Mouse (Mus musculus): ENCODE data around the gene Vmp1. TPM values are rescaled to one million over a fixed set of nuclear protein-coding genes. Genes with fewer than 3 reads are reported as not detected.
A peak's percentile ranks its signal among the peaks of the same experiment; 100 is the strongest.

Gene Vmp1
- polyA plus RNA-seq, 1 experiment, result not detected

DNA sequence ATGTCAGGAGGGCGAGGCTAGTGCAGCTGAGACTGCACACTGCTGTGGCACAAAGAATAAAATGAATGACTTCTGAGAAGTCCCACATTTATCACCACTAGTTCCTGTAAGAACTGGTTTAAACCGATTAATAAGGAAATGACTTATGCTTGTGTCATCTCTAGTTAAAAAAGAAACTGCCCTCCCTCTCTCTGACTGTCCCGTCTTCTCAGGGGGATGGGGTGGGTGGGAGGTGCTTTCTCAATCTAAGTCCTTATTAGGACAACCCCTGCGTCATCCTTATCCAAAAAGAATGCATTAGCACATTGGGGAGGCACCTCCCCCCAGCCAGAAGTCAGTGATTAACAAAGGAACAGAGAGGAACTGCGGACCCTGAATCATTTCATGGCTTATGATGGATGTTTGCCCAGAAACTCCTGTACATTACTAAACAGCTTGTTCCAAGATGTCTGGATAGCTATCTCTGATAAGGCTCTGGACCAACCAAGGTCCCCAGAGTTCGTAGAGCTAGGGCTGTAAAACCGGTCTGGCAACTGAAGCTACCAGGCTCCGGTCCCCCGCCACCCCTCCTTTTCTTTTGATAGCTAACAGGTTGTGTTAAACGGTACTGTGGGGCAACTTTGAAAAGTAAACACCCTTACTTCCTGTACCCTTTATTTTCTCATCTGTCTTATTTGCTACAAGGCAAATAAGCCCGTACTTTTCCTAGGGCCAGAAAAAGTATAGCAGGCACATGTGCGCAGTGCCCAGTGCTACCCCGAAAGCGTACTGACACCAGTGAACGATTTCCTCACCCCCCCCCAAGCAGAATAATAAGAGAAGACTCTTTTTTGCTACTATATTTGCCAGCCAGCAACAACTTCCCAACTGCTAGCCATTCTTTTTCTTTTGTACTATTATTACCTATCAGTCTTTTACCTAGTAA is 96.5 kb downstream of the Vmp1 start:
- TF ChIP-seq POLR2A (IDR thresholded peaks at IDR 0.05; ENCODE audit: insufficient read depth, low read depth, low read length), result no peak
- no peak for TF ChIP-seq CTCF (IDR thresholded peaks at IDR 0.05; ENCODE audit: insufficient read depth, low read depth, low read length)
- 28% methylated on average over 15 of the region's 15 CpGs for WGBS
- H3K4me3 ChIP-seq (ENCODE audit: insufficient read depth, low read depth, low read length), result no peak overlapping the region

DNA sequence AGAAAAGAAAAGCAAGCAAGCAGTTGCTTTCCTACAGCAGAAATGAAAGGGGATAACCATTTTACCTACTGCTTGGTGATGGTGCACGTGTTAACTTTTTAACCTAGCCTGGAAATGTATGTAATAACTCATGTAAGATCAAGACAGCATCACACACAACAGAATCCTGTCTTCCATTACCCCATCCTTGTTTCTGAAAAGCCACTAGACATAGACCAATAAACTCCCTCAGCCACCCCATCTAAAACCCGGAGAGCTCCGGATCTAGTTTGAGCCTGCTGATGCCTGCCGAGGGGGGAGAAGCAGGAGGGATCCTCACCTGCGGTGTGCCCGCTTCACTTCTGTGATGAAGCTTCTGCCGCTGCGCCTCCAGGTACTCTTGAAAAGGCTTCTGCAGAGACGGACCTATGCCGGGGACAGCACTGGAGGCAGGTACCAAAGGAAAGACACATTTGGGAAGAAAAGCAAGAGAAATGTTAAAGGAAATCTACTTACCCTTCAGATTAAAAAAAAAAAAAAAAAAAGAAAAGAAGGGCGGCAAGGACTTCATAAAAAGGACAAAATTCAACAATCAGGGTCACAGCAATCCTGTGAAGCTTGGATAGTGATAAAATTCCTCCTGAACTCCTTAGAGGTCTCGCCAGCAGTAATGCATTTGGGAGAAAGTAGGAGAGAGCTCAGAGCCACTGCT is 97.3 kb downstream of the Vmp1 start:
- Histone ChIP-seq H3K4me1 (ENCODE audit: control insufficient read depth, insufficient read depth, low read length) (peaks cover 8% of the 10 kb centered on the region; the same call in 1 of the 2 replicates), H3K4me3 (ENCODE audit: insufficient read depth, low read depth, low read length) (peak overlapping the region; percentile 3; the same call in 1 of the 2 replicates), H3K27ac (ENCODE audit: insufficient read depth, low read depth, low read length) (no peak overlapping the region)
- TF ChIP-seq POLR2A (IDR thresholded peaks at IDR 0.05; ENCODE audit: insufficient read depth, low read depth, low read length) (no peak), CTCF (IDR thresholded peaks at IDR 0.05; ENCODE audit: insufficient read depth, low read depth, low read length) (no peak)
- 42% methylated on average over 12 of the region's 12 CpGs for WGBS

More for the DNA sequence above, 96.5 kb downstream of the Vmp1 start:
- H3K4me1 ChIP-seq (ENCODE audit: control insufficient read depth, insufficient read depth, low read length), result peaks cover 8% of the 10 kb centered on the region; the same call in 1 of the 2 replicates
- H3K27ac ChIP-seq (ENCODE audit: insufficient read depth, low read depth, low read length), result no peak overlapping the region

DNA sequence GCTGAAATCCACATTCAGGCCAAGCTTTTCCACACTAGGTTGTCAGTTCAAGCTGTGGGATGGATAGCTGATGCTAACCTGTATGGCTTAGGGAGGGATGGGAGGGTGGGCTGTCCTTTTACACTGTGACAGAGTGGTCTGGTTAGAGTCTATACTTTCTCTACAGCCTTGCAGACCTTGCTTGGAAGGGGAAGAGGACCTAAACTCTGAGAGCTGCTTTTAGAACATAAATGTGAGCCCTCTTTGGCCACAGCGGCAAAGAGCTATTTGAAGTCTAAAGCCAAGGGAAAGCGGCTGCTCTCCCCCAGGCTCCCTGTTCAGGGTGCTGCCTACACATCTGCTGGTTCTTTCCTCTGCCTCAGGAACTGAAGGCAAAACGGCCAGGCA is 98.0 kb downstream of the Vmp1 start:
- 42% methylated on average over 3 of the region's 3 CpGs for WGBS
- TF ChIP-seq POLR2A (IDR thresholded peaks at IDR 0.05; ENCODE audit: insufficient read depth, low read depth, low read length), result no peak
- TF ChIP-seq CTCF (IDR thresholded peaks at IDR 0.05; ENCODE audit: insufficient read depth, low read depth, low read length), result no peak
- Histone ChIP-seq H3K27ac (ENCODE audit: insufficient read depth, low read depth, low read length) (no peak overlapping the region), H3K4me1 (ENCODE audit: control insufficient read depth, insufficient read depth, low read length) (peaks cover 8% of the 10 kb centered on the region; the same call in 1 of the 2 replicates), H3K4me3 (ENCODE audit: insufficient read depth, low read depth, low read length) (no peak overlapping the region)

DNA sequence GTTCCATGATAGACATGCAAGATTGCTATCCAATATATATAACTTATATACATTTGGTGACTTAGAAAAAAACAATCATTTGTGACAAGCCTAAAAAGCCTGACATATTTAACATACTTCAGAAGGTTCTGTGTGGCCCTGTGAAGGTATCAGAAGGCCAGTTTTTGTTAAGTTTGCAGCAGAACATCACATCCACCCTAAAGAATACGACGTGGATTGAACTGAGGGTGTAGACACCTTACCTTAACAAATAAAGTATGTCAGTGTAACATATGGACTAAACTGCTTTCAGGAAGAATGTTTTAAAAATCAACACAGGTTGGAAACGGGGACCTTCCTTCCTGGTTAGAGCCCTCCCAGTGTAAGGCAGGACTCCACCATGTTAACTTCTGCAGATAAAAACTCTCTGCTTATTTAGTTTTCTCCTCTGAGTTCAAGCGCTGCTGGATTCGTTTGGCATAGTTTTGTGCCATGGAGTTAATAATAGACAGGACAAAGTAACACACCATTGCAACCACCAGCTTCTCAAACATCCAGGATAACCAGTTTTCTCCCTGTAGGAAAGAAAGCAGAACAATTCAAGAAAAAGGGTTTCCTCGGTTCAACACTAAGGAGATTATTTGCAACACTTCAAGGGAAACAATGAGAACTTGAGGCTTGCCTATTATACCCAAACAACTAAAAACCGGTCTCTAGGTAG is 98.6 kb downstream of the Vmp1 start:
- Histone ChIP-seq H3K4me3 (ENCODE audit: insufficient read depth, low read depth, low read length) (no peak overlapping the region), H3K27ac (ENCODE audit: insufficient read depth, low read depth, low read length) (no peak overlapping the region; the same call in 1 of the 2 replicates), H3K4me1 (ENCODE audit: control insufficient read depth, insufficient read depth, low read length) (peaks cover 7% of the 10 kb centered on the region; the same call in 1 of the 2 replicates)
- 67% methylated on average over 7 of the region's 7 CpGs for WGBS
- TF ChIP-seq POLR2A (IDR thresholded peaks at IDR 0.05; ENCODE audit: insufficient read depth, low read depth, low read length) (no peak), CTCF (IDR thresholded peaks at IDR 0.05; ENCODE audit: insufficient read depth, low read depth, low read length) (no peak)

DNA sequence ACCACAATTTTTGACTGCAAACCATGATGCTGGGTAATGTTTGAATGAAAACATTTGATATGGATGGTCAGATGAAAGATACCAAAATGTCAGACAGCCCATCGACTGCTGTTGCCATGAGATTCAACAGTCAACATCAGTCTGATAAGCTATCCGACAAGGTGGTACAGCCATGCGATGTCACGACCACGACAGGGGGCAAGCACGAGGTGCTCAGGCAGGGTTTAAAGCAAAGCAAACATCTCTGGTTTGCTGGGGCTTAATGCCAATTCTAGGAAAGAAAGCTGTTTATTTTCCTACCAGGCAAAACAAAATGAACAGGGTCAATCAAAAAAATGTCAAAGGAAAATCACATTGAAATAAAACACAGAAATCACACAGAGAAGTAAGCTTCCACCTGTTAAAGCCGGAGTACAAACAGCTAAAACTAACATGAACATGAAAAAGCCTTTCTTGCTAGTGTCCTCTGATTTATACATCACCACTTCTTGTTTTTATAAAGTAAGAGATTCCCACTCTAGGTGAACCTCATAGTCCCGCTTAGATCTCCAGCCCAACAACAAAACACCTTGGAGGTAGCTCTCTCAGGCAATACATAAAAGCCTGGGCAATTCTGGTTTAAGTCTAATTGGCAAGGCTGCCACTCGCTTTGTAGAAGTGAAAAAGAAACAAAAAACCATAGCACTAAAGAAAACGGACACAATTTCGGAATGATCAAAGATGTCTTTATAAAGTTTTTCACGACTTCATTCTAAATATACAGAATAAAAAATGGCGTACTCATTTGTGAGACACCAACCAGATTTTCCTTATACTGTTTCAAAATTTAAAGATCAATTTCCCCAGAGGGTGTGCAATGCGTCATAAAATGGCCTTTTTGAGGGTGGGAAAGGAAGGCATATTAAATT is 99.4 kb downstream of the Vmp1 start:
- TF ChIP-seq CTCF (IDR thresholded peaks at IDR 0.05; ENCODE audit: insufficient read depth, low read depth, low read length), result no peak
- TF ChIP-seq POLR2A (IDR thresholded peaks at IDR 0.05; ENCODE audit: insufficient read depth, low read depth, low read length), result no peak
- H3K4me3 ChIP-seq (ENCODE audit: insufficient read depth, low read depth, low read length), result no peak overlapping the region
- 87% methylated on average over 14 of the region's 14 CpGs for WGBS
- peaks cover 6% of the 10 kb centered on the region; the same call in 1 of the 2 replicates for H3K4me1 ChIP-seq (ENCODE audit: control insufficient read depth, insufficient read depth, low read length)
- no peak overlapping the region for H3K27ac ChIP-seq (ENCODE audit: insufficient read depth, low read depth, low read length)

DNA sequence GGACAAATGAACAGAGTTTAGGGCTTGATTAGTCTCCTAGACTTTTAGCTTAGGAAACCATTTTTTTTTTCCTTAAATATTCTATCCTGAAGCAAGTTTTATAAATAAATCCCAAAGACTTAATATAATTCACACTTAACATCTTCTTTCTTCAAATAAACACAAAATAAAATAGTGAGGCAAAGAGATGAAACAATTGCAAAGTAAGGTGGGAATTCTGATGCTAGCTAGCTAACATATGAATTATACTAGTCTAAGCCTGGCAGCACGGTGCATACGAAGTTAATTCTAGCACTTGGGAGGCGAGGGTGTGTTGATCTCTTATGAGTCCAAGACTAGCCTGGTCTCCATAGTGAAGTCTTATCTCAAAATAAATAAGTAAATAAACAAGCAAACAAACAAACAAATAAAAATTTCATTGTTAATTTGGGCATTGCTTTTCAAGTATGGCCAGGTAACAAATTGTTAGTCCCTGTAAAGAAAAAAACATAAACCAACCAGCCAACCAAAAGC is 100.3 kb downstream of the Vmp1 start:
- H3K4me3 ChIP-seq (ENCODE audit: insufficient read depth, low read depth, low read length), result no peak overlapping the region
- WGBS, result 92% methylated on average over 3 of the region's 3 CpGs

DNA sequence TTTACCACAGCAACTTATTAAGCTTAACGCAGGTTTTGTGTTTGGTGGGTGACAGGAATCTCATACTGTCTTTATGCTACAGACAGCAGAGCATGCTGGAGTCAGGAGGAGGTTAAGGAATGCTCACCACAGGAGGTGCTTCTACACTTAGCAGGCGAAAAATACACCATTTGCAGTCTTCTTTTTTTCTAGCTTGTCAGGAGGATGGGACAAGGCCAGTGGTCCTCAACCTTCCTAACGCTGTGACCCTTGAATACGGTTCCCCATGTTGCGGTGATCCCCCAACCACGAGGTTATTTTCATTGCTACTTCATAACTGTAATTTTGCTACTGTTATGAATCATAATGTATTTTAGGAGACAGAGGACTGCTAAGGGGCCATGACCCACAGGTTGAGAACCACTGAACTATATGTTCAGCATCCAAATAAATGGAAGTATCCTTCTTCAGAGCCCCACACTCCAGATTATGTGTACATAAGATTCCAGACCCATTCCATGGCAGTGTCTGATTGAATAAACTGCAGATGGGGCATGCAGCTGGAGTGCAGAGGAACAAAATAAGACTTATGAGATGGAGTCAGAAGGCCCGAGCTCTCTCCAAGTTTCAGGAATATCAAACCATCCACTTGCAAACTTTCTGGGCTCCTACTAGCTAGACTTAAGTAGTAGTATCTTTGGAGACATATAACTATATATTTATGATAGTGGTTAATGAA is 100.9 kb downstream of the Vmp1 start:
- no peak overlapping the region for H3K27ac ChIP-seq (ENCODE audit: insufficient read depth, low read depth, low read length)
- WGBS, result 92% methylated on average over 7 of the region's 7 CpGs

More for the DNA sequence above, 100.3 kb downstream of the Vmp1 start:
- Histone ChIP-seq H3K4me1 (ENCODE audit: control insufficient read depth, insufficient read depth, low read length) (peaks cover 10% of the 10 kb centered on the region; the same call in 1 of the 2 replicates), H3K27ac (ENCODE audit: insufficient read depth, low read depth, low read length) (no peak overlapping the region)
- TF ChIP-seq POLR2A (IDR thresholded peaks at IDR 0.05; ENCODE audit: insufficient read depth, low read depth, low read length), result no peak
- TF ChIP-seq CTCF (IDR thresholded peaks at IDR 0.05; ENCODE audit: insufficient read depth, low read depth, low read length), result no peak

More for the DNA sequence above, 100.9 kb downstream of the Vmp1 start:
- TF ChIP-seq POLR2A (IDR thresholded peaks at IDR 0.05; ENCODE audit: insufficient read depth, low read depth, low read length) (no peak), CTCF (IDR thresholded peaks at IDR 0.05; ENCODE audit: insufficient read depth, low read depth, low read length) (no peak)
- H3K4me1 ChIP-seq (ENCODE audit: control insufficient read depth, insufficient read depth, low read length), result peaks cover 8% of the 10 kb centered on the region; the same call in 1 of the 2 replicates
- H3K4me3 ChIP-seq (ENCODE audit: insufficient read depth, low read depth, low read length), result no peak overlapping the region
